Mouse (Mus musculus): ENCODE results near the gene Rpusd3.

GRCm38 (mm10) chr6:113433661-113434060 lies 14.5 kb upstream of the Rpusd3 start:
- TF ChIP-seq POLR2A (IDR thresholded peaks at IDR 0.05; ENCODE audit: insufficient read length, low read depth): no peak
- no peak for TF ChIP-seq TCF12 (IDR thresholded peaks at IDR 0.05; ENCODE audit: insufficient read depth, poor library complexity, severe bottlenecking)
- no peak for TF ChIP-seq MAX (IDR thresholded peaks at IDR 0.05; ENCODE audit: low read depth)
- no peak for TF ChIP-seq MYOG (IDR thresholded peaks at IDR 0.05; ENCODE audit: control insufficient read depth in 1 of 3, insufficient read depth in 1 of 3, insufficient read length in 2 of 3, low read depth in 2 of 3)
- no peak for TF ChIP-seq REST (IDR thresholded peaks at IDR 0.05; ENCODE audit: insufficient read depth, insufficient read length)
- no peak for TF ChIP-seq E2F4 (IDR thresholded peaks at IDR 0.05; ENCODE audit: insufficient read depth)
- TF ChIP-seq TCF3 (IDR thresholded peaks at IDR 0.05; ENCODE audit: insufficient read length, low read depth): no peak
- TF ChIP-seq USF1 (IDR thresholded peaks at IDR 0.05; ENCODE audit: low read depth): no peak
- TF ChIP-seq POLR2AphosphoS2 (IDR thresholded peaks at IDR 0.05; ENCODE audit: insufficient read length, low read depth): no peak
- TF ChIP-seq SRF (IDR thresholded peaks at IDR 0.05; ENCODE audit: control insufficient read depth, insufficient read length, low read depth): no peak
- TF ChIP-seq CEBPB (IDR thresholded peaks at IDR 0.05; ENCODE audit: insufficient read depth, poor library complexity, severe bottlenecking): no peak
- TF ChIP-seq MYOD1 (IDR thresholded peaks at IDR 0.05; ENCODE audit: control insufficient read depth in 1 of 3, insufficient read length in 2 of 3, low read depth in 2 of 3): no peak

Measured in myocyte (in vitro differentiated cells).